Mouse (Mus musculus): Measurements from ENCODE around the gene 1700016K19Rik.

Gene 1700016K19Rik

GRCm38 (mm10) chr11:75999440-76000155 is at the start of gene 1700016K19Rik:
TSS of gene 1700016K19Rik (plus strand) at chr11:75999912.
- DNase-seq, result peak; percentile 87 to 92

GRCm38 (mm10) chr11:75950459-75950858 is 49.3 kb upstream of the 1700016K19Rik start:
- no peak for DNase-seq

- no peak for DNase-seq
These were observed 47.8 kb upstream of the 1700016K19Rik start for GRCm38 (mm10) chr11:75951895-75952294.

GRCm38 (mm10) chr11:75954896-75955295 is 44.8 kb upstream of the 1700016K19Rik start:
- no peak for DNase-seq

- DNase-seq, result no peak
These were observed 43.1 kb upstream of the 1700016K19Rik start for GRCm38 (mm10) chr11:75956651-75957050.

DNA sequence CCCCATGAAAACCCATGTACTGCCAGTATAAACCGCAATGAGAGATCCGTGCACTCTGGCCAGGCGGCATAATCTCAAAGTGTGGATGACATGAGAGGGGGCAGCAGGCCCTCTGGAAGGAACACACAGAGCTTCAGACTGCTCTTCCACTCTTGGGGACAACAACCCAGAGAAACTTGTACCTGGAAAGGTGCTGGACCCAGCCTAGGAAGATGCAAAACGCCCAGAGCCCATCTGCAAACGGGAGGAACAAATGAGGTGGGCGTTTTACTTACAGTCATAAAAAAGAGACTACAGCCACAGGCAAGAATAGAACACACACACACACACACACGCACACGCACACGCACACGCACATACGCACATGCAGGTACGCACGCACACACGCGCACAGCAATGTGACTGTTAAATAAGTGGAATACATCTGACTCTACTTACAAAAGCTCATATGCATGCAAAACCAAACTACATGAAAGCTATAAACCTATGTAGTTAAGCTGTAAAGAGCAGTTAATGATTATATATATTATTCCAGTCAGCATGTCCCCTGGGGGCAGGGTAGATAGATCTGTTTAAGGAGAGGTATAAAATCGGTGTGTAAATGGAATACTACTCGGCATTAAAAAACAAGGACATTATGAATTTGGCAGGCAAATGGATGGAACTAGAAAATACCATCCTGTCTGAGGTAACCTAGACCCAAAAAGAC is 42.4 kb upstream of the 1700016K19Rik start:
- DNase-seq, result no peak

GRCm38 (mm10) chr11:75961782-75962181 is 37.9 kb upstream of the 1700016K19Rik start:
- DNase-seq, result no peak

- no peak for DNase-seq
These were observed 35.8 kb upstream of the 1700016K19Rik start for GRCm38 (mm10) chr11:75963730-75964475.

GRCm38 (mm10) chr11:75964476-75964730 is 35.3 kb upstream of the 1700016K19Rik start:
- DNase-seq, result no peak

DNA sequence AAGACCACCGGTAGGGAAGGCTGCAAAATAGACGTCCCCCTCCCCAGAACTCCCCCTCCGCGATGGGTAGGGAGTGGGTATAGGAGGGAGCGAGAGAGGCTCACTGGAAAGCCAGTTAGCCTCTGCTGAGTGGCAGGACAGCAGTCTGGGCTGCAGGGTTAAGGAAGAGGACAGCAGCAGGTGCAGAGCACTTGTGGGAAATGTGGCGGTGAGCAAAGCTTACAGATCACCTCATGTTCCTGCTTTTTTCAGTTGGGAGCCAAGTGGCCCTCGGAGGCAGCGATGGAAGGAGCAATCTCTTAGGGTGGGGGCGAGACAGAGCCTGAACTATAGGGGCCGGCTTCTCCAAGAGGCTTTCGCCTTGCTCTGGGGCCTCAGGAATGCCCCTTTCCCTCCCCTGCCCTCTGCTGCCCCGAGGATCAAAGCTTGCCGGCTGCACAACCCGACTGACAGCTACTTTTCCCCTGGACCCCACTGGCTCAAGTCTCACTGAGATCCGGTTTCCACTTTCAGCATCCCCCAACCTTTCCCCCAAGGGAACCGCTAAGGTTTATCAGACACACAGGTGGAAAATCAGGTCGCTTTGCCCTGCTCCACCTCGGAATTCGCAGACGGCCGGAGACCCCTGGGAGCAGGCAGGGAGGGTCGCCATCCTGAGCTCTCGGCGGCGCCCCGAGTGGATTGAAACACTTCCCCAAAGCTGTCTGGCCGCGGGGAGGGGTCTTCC is 33.9 kb upstream of the 1700016K19Rik start:
- no peak for DNase-seq

DNA sequence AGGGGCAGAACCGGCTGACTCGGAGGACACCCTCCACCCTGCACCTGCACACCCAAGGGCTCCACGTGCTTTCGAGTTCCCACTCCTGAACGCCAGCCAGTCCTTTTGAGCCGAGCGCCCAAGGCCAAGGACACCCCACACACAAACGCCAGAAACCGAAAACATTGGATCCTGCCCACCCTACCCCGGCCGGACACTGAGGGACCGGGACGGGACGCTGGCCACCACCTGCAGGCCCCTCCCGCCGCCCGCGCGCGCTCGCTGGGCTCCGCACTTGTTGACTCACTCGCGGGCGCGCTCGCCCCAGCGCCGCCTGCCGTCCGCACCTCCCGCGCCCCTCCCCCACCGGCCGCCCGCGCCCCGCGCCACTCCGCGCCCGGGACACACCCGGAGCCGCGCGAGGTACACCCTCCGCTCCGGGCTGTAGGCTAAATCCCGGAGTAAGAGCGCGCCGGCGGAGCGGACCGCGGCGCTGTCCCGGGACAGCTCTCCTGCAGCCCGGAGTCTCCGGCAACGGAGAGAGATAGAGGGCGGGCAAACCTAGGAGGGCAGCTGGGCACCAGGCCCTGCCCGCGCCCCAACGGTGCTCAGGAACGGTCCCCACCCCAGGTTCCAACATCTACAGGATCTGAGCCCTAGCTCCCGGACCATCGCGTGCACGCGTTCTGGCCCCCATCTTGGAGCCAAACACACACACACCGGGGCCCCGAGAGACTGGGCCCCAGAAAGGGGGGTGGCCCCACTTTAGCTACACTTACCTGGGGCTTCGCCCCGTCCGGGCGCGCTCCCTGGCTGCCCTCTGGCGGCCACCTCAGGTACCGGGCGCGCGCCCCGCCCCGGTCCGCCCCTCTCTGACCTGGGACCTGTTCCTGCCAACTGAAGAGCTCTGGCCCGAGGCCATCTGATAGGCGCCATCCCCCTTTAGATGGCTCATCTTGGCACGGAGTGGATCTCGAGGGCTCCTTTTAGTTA is 33.0 kb upstream of the 1700016K19Rik start:
- DNase-seq, result peak; percentile 88 to 95

GRCm38 (mm10) chr11:75968761-75969160 is 31.0 kb upstream of the 1700016K19Rik start:
- peak in 1 of 2 experiments; percentile 23 for DNase-seq

DNA sequence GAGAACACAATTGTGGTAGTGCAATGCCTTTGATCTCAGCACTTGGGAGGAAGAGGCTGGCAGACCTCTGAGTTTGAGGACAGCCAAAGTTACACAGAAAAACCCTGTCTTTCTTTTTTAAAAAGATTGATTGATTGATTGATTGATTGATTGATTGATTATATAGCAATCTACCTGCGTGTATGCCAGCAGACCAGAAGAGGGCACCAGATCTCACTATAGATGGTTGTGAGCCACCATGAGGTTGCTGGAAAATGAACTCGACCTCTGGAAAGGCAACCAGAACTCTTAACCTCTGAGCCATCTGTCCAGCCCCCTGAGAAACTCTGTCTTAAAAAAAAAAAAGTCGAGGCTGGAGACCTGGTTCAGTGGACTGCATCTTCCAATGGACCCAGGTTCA is 29.1 kb upstream of the 1700016K19Rik start:
- DNase-seq, result no peak

- DNase-seq, result no peak
These were observed 27.5 kb upstream of the 1700016K19Rik start for GRCm38 (mm10) chr11:75972188-75972587.

DNA sequence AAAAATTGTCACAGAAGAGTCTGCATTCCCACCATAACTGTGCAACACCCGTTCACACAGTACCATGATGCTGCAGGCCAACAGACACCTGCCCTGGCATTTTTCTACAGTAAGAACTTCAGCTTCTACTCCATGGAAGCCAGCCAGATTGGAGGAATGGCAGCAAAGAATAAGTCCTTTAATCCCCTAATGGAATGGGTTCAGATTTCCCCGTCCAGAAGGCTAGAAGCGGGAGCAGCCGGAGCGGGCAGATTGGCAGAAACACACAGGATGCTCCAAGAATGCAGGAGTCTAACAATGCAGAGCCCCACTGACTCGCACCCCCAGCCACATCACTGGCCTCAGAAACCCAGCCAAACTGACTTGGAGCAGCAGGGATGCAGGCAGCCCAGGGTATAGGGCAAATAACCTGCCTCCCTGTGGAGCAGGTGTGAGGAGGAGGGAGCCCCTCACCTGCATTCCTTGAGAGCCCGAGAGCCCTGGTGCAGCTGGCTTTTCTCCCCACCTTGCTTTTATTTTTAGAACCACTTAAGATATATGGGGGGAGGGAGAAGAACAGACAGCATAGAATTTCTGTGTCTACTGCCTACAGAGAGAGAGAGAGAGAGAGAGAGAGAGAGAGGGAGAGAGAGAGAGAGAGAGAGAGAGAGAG is 26.7 kb upstream of the 1700016K19Rik start:
- no peak for DNase-seq

GRCm38 (mm10) chr11:75973988-75974387 is 25.7 kb upstream of the 1700016K19Rik start:
- peak in 1 of 2 experiments; percentile 49 for DNase-seq

DNA sequence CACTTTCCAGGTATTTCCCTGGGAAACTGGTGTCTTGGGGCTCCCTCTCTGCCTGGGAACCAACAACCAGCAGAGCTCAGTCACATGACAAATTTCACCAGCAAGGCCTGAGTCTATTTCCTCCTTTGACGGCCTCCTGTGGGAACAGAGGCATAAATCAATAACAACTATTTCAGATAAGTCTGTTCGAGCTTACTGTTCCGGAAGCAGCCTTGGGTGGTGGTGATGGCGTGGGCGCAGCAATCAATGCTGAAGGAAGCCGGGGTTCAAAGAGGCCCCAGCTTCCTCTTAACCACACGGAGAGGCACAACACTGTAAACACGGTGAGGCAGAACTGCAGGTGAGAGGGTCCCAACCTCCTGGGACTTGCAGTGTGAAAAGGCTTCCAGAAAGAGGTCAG is 23.0 kb upstream of the 1700016K19Rik start:
- peak; percentile 30 to 66 for DNase-seq

GRCm38 (mm10) chr11:75978051-75978450 is 21.7 kb upstream of the 1700016K19Rik start:
- no peak for DNase-seq

DNA sequence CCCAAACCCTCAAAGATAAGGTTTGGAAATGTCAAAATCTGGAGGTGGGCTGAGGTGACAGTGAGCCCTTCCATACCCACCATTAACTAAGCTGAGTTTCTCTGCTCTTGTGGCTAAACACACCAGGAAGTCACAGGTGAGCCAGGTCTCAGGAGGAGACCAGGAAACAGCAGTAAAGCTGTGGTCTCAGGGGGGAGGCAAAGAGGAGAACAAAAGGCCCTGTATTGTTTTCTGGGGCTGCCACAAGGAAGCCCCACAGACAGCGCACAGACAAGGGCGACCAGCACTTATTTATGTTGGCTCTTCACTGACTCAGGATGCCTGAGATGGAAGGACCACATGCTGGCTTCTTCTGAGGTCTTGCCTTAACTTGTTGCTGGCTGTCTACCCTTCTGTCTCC is 19.3 kb upstream of the 1700016K19Rik start:
- no peak for DNase-seq

GRCm38 (mm10) chr11:75983194-75983593 is 16.5 kb upstream of the 1700016K19Rik start:
- no peak for DNase-seq

- no peak for DNase-seq
These were observed 15.1 kb upstream of the 1700016K19Rik start for GRCm38 (mm10) chr11:75984581-75984980.

Measured in kidney, postnatal 36 days (tissue).